In genomic region chr3:8245822-8246221, GRCm38 (mm10) we compare ENCODE assay signal across 8 mouse cellular contexts.
DNase-seq lines count a peak whose midpoint lies in the region; TF ChIP-seq lines count a peak whose summit lies in the region.
"Not testable (repeated sequence)": the region's sequence is repeated elsewhere in the genome, so short reads cannot be mapped to it uniquely, and the experiment has no call there.

No protein-coding gene starts in this region.

- DNase-seq in MEL-GATA-1-ER (ENCODE audit: extremely low read depth, low read depth): peak; percentile 50
- DNase-seq in c-Kit-positive CD71-positive TER-119-positive erythroid progenitor cells, embryonic 14.5 days (ENCODE audit: low spot score): peak; percentile 7
- DNase-seq in frontal cortex, postnatal 25 days (ENCODE audit: low spot score in 2 of 2): peak; percentile 11 to 48
- peak; percentile 7 for DNase-seq in kidney, adult 11 months
- peak; percentile 50 to 62 for DNase-seq in left cerebral cortex, adult 2 months (ENCODE audit: extremely low spot score in 1 of 2, low spot score in 2 of 2)
- DNase-seq in mesoderm, embryonic 11.5 days (ENCODE audit: low read depth, low spot score): peak; percentile 21
- peak; percentile 21 to 49 for DNase-seq in spleen, adult 2 months (ENCODE audit: low read depth in 1 of 2, low spot score in 2 of 2)
- DNase-seq in urinary bladder, postnatal 25 days (ENCODE audit: low spot score): peak; percentile 52

- intact Hi-C loops in left cerebral cortex, adult 2 months (cut with DNase I): not testable (repeated sequence)

- H3K4me3 ChIP-seq in left cerebral cortex, adult 2 months; spleen, adult 2 months (ENCODE audit: extremely low read depth, insufficient read depth, insufficient read length): not testable (repeated sequence)

- not testable (repeated sequence) for TF ChIP-seq CTCF in left cerebral cortex, adult 2 months (IDR thresholded peaks at IDR 0.05); spleen, adult 2 months (IDR thresholded peaks at IDR 0.05; ENCODE audit: extremely low read depth, insufficient read depth, insufficient read length, insufficient replicate concordance)

- not testable (repeated sequence) for TF ChIP-seq POLR2A in spleen, adult 2 months (IDR thresholded peaks at IDR 0.05; ENCODE audit: low read depth, low read length)

- not testable (repeated sequence) for H3K36me3 ChIP-seq in spleen, adult 2 months (ENCODE audit: control insufficient read depth, insufficient read depth, low read length)

- H3K4me1 ChIP-seq in spleen, adult 2 months (ENCODE audit: control insufficient read depth, insufficient read depth, insufficient read length): not testable (repeated sequence)

- not testable (repeated sequence) for H3K27me3 ChIP-seq in spleen, adult 2 months (ENCODE audit: control insufficient read depth, insufficient read depth, low read length)

- H3K27ac ChIP-seq in left cerebral cortex, adult 2 months; spleen, adult 2 months (ENCODE audit: insufficient read depth, low read length): not testable (repeated sequence)

- WGBS in spleen, adult 2 months: 18% methylated on average over 1 of the region's 1 CpGs
